ENCODE assay signal across 11 mouse cellular contexts in the genomic region with DNA sequence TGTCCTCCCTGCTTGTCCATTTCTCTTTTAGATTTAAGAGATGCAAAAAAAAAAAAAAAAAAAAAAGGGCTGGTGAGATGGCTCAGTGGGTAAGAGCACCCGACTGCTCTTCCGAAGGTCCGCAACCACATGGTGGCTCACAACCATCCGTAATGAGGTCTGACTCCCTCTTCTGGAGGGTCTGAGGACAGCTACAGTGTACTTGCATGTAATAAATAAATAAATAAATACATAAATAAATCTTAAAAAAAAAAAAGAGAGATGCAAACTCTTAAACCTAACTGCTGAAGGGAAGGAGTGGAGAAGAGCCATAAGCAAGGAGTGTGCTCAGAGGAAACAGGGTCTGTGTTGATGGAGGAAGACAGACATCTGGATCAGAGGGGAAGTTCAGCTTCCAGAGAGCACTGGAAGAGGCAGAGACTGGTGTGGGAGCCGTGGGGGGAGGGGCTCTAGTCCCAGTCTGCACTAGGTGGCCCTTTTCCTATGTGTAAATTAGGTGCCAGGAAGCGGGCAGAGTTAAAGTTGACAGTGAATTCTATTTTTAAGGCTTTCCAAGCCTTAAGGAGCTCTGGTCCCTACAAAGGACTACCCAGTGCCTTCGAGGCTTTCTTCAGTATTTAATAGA. TPM values are rescaled to one million over a fixed set of nuclear protein-coding genes. Genes with fewer than 3 reads are reported as not detected.
A peak's percentile ranks its signal among the peaks of the same experiment; 100 is the strongest.
DNase-seq lines count a peak whose midpoint lies in the region; ATAC-seq and TF ChIP-seq lines count a peak whose summit lies in the region.
"Had no signal": no experiment of that assay in that cellular context is flagged by ENCODE, and none has a peak within 500 bp of the region (broad histone marks: within the 10 kb centered on the region; RNA-seq: fewer than 3 reads in every experiment).

No protein-coding gene starts in this region.

- H3K9ac ChIP-seq in heart, embryonic 13.5 days = no peak overlapping the region
- H3K9ac ChIP-seq in lung, embryonic 15.5 days = no peak overlapping the region
- H3K9ac ChIP-seq: hindbrain, embryonic 14.5 days had no signal

- DNase-seq in cerebellum, adult 11-12 months = peak; percentile 64
- DNase-seq in cerebellum, postnatal 4 days (ENCODE audit: low spot score in 2 of 2) = no peak
- DNase-seq in heart, adult 8-10 months (ENCODE audit: low spot score) = no peak
- no peak for DNase-seq in lung, postnatal 14 days
- no peak for DNase-seq in left cerebral cortex, postnatal 25 days (ENCODE audit: low spot score in 2 of 2)
- DNase-seq: gastrocnemius, postnatal 25 days had no signal

- no peak overlapping the region for H3K27ac ChIP-seq in heart, embryonic 13.5 days (replicated peaks)
- peak overlapping the region; percentile 63; the same call in 1 of the 2 replicates for H3K27ac ChIP-seq in lung, embryonic 15.5 days
- H3K27ac ChIP-seq: hindbrain, embryonic 14.5 days had no signal

- no peak overlapping the region for H3ac ChIP-seq in myocyte (ENCODE audit: control insufficient read depth, insufficient read length)

- ATAC-seq in heart, embryonic 13.5 days (ENCODE audit: extremely low read depth, insufficient number of reproducible peaks, low FRiP score, low TSS enrichment) = no peak
- ATAC-seq in lung, embryonic 15.5 days (ENCODE audit: borderline replicate concordance, extremely low read depth, low FRiP score, low TSS enrichment) = no peak; the same call in 1 of the 2 replicates
- ATAC-seq: forebrain, embryonic 16.5 days had no signal

- H3K27me3 ChIP-seq in heart, embryonic 13.5 days (replicated peaks) = no peaks in the 10 kb centered on the region
- H3K27me3 ChIP-seq in lung, embryonic 15.5 days = no peaks in the 10 kb centered on the region
- no peaks in the 10 kb centered on the region for H3K27me3 ChIP-seq in myocyte (ENCODE audit: control insufficient read depth, insufficient read depth, insufficient read length)

- H3K36me3 ChIP-seq in heart, embryonic 13.5 days = no peaks in the 10 kb centered on the region
- no peaks in the 10 kb centered on the region for H3K36me3 ChIP-seq in lung, embryonic 15.5 days
- H3K36me3 ChIP-seq in myocyte (ENCODE audit: control insufficient read depth, insufficient read depth) = no peaks in the 10 kb centered on the region

- intact Hi-C loops in left cerebral cortex, postnatal 25 days (cut with DNase I) = no loop called here

- H3K9me3 ChIP-seq in heart, embryonic 13.5 days = no peaks in the 10 kb centered on the region
- no peaks in the 10 kb centered on the region for H3K9me3 ChIP-seq in lung, embryonic 15.5 days

- H3K4me1 ChIP-seq in heart, embryonic 13.5 days = peaks cover 32% of the 10 kb centered on the region
- peaks cover 41% of the 10 kb centered on the region for H3K4me1 ChIP-seq in lung, embryonic 15.5 days

- 9% methylated on average over 7 of the region's 7 CpGs for WGBS in heart, embryonic 13.5 days
- WGBS in lung, embryonic 15.5 days = 10% methylated on average over 7 of the region's 7 CpGs

- TF ChIP-seq POLR2A in myocyte (IDR thresholded peaks at IDR 0.05; ENCODE audit: insufficient read length, low read depth) = no peak

- H3K4me3 ChIP-seq in heart, embryonic 13.5 days = no peak overlapping the region
- no peak overlapping the region for H3K4me3 ChIP-seq in lung, embryonic 15.5 days
- H3K4me3 ChIP-seq in myocyte = no peak overlapping the region

- peak overlapping the region; percentile 38 for H3K4me2 ChIP-seq in heart, embryonic 13.5 days
- peak overlapping the region; percentile 49 for H3K4me2 ChIP-seq in lung, embryonic 15.5 days
- peak overlapping the region; percentile 65 for H3K4me2 ChIP-seq in myocyte (ENCODE audit: low read depth)
- H3K4me2 ChIP-seq: hindbrain, embryonic 14.5 days had no signal

- H3K79me2 ChIP-seq in myocyte (ENCODE audit: control insufficient read depth, insufficient read depth) = no peaks in the 10 kb centered on the region

TF ChIP-seq in myocyte, 11 proteins besides CTCF, POLR2A, EP300 and RAD21:
- TF ChIP-seq USF1 (IDR thresholded peaks at IDR 0.05; ENCODE audit: low read depth) (no peak), TCF3 (IDR thresholded peaks at IDR 0.05; ENCODE audit: insufficient read length, low read depth) (no peak), SRF (IDR thresholded peaks at IDR 0.05; ENCODE audit: control insufficient read depth, insufficient read length, low read depth) (no peak), CEBPB (IDR thresholded peaks at IDR 0.05; ENCODE audit: insufficient read depth, poor library complexity, severe bottlenecking) (no peak), TCF12 (IDR thresholded peaks at IDR 0.05; ENCODE audit: insufficient read depth, poor library complexity, severe bottlenecking) (no peak), MAX (IDR thresholded peaks at IDR 0.05; ENCODE audit: low read depth) (no peak), MYOD1 (IDR thresholded peaks at IDR 0.05; ENCODE audit: control insufficient read depth in 1 of 3, insufficient read length in 2 of 3, low read depth in 2 of 3) (no peak), MYOG (IDR thresholded peaks at IDR 0.05; ENCODE audit: control insufficient read depth in 1 of 3, insufficient read depth in 1 of 3, insufficient read length in 2 of 3, low read depth in 2 of 3) (no peak), POLR2AphosphoS2 (IDR thresholded peaks at IDR 0.05; ENCODE audit: insufficient read length, low read depth) (no peak), E2F4 (IDR thresholded peaks at IDR 0.05; ENCODE audit: insufficient read depth) (no peak), REST (IDR thresholded peaks at IDR 0.05; ENCODE audit: insufficient read depth, insufficient read length) (no peak)

RNA-seq across cellular contexts. Expression of gene Cbln3, which starts 5.8 kb away (rescaled TPM):
- polyA plus RNA-seq in heart, embryonic 13.5 days (2015; fragmentation: Nextera tagmentation; extraction: Ambion mirVana) = 0.27 and 0.31 TPM in 2 replicates
- total RNA-seq in heart, adult 8-10 months (2022) = under 1 TPM in 1 of 4 experiments, not detected in 3; 0.06 TPM
- polyA plus RNA-seq in lung, embryonic 15.5 days (2015; fragmentation: Nextera tagmentation; extraction: Ambion mirVana) = 0.88 and 1.2 TPM in 2 replicates
- 0.28 TPM for polyA plus RNA-seq in myocyte (2012; fragmentation: generic; extraction: Trizol)
- total RNA-seq in left cerebral cortex, postnatal 25 days (2021) = under 1 TPM; 0.14 to 0.25 TPM
- total RNA-seq: gastrocnemius, postnatal 25 days had no signal

RNA-seq across cellular contexts. Expression of gene Khnyn, which starts 6.3 kb away (rescaled TPM):
- 9.5 and 9.8 TPM in 2 replicates for polyA plus RNA-seq in heart, embryonic 13.5 days (2015; fragmentation: Nextera tagmentation; extraction: Ambion mirVana)
- total RNA-seq in heart, adult 8-10 months (2022) = 10 to 100 TPM in 2 of 4 experiments, 1 to 10 TPM in 2; 8.1 to 11.7 (median 10.3) TPM
- 18.3 and 18.8 TPM in 2 replicates for polyA plus RNA-seq in lung, embryonic 15.5 days (2015; fragmentation: Nextera tagmentation; extraction: Ambion mirVana)
- polyA plus RNA-seq in myocyte (2012; fragmentation: generic; extraction: Trizol) = 10.0 TPM
- 10 to 100 TPM; 10.1 to 10.7 TPM for total RNA-seq in left cerebral cortex, postnatal 25 days (2021)

RNA-seq across cellular contexts. Expression of gene Sdr39u1, which starts 21.7 kb away (rescaled TPM):
- polyA plus RNA-seq in heart, embryonic 13.5 days (2015; fragmentation: Nextera tagmentation; extraction: Ambion mirVana) = 48.2 and 51.6 TPM in 2 replicates
- 100 to 1,000 TPM; 120 to 148 (median 130) TPM for total RNA-seq in heart, adult 8-10 months (2022)
- 51.8 and 52.9 TPM in 2 replicates for polyA plus RNA-seq in lung, embryonic 15.5 days (2015; fragmentation: Nextera tagmentation; extraction: Ambion mirVana)
- 2.4 TPM for polyA plus RNA-seq in myocyte (2012; fragmentation: generic; extraction: Trizol)
- total RNA-seq in left cerebral cortex, postnatal 25 days (2021) = 10 to 100 TPM; 96.3 to 96.9 TPM

RNA-seq across cellular contexts. Expression of gene Nynrin, which starts 24.6 kb away (rescaled TPM):
- polyA plus RNA-seq in heart, embryonic 13.5 days (2015; fragmentation: Nextera tagmentation; extraction: Ambion mirVana) = 16.5 and 18.2 TPM in 2 replicates
- total RNA-seq in heart, adult 8-10 months (2022) = 10 to 100 TPM in 1 of 4 experiments, 1 to 10 TPM in 3; 4.4 to 11.5 (median 6.2) TPM
- 19.5 and 19.7 TPM in 2 replicates for polyA plus RNA-seq in lung, embryonic 15.5 days (2015; fragmentation: Nextera tagmentation; extraction: Ambion mirVana)
- polyA plus RNA-seq in myocyte (2012; fragmentation: generic; extraction: Trizol) = 0.12 TPM
- 10 to 100 TPM in 1 of 2 experiments, 1 to 10 TPM in 1; 6.5 to 10.5 TPM for total RNA-seq in left cerebral cortex, postnatal 25 days (2021)

RNA-seq across cellular contexts. Expression of gene Nfatc4, which starts 55.5 kb away (rescaled TPM):
- 12.5 and 14.0 TPM in 2 replicates for polyA plus RNA-seq in heart, embryonic 13.5 days (2015; fragmentation: Nextera tagmentation; extraction: Ambion mirVana)
- total RNA-seq in heart, adult 8-10 months (2022) = 1 to 10 TPM; 3.3 to 4.2 (median 3.7) TPM
- 50.9 and 52.7 TPM in 2 replicates for polyA plus RNA-seq in lung, embryonic 15.5 days (2015; fragmentation: Nextera tagmentation; extraction: Ambion mirVana)
- polyA plus RNA-seq in myocyte (2012; fragmentation: generic; extraction: Trizol) = 2.8 TPM
- 1 to 10 TPM; 1.3 to 2.6 TPM for total RNA-seq in left cerebral cortex, postnatal 25 days (2021)

Comparison
In these comparisons a context has a peak if more than half of its experiments do, and no peak if none do; other contexts are left out.
1. RNA of gene Sdr39u1, which starts 21.7 kb away (polyA plus RNA-seq): 51.8 to 52.9 TPM in lung, embryonic 15.5 days and 48.2 to 51.6 TPM in heart, embryonic 13.5 days; 2.4 TPM in myocyte (single experiment); every median in the first group is over 10 times any median in the second.
2. Peak in every context shown above with its lines, with median percentiles within 50 percentile points of each other: H3K4me2 ChIP-seq.